Mouse (Mus musculus) stomach, postnatal 0 days (tissue): Measurements from ENCODE around the gene Nrbp1. TPM values are rescaled to one million over a fixed set of nuclear protein-coding genes. Genes with fewer than 3 reads are reported as not detected.

Source experiments
- ATAC-seq: fragments of 200-750 bp; cut with Nextera tagmentation; 2 replicates; pipeline ENCODE4 v1.8.0; 2017; ENCODE audit not compliant: low FRiP score, low TSS enrichment
- DNase-seq: peaks from one replicate; pipeline ENCODE4 v3.0.0-alpha.2; 2016; ENCODE audit warnings: low spot score
- H3K27ac ChIP-seq: fragments of 300-500 bp; sonication (generic); replicated peaks from 2 replicates; pipeline ENCODE4 v1.5.1; 2014; ENCODE audit warnings: mild to moderate bottlenecking, control low read depth
- H3K27me3 ChIP-seq: fragments of 300-500 bp; sonication (generic); 2 replicates; pipeline ENCODE4 v1.6.1; 2014; ENCODE audit warnings: low read length; ENCODE audit not compliant: control insufficient read depth, insufficient read depth
- H3K36me3 ChIP-seq: fragments of 300-500 bp; sonication (generic); 2 replicates; pipeline ENCODE4 v1.6.1; 2014; ENCODE audit warnings: low read length, mixed read lengths; ENCODE audit not compliant: control insufficient read depth, insufficient read depth
- H3K4me1 ChIP-seq: fragments of 300-500 bp; sonication (generic); replicated peaks from 2 replicates; pipeline ENCODE4 v1.6.1; 2014; ENCODE audit warnings: antibody characterized with exemption; ENCODE audit not compliant: control insufficient read depth, insufficient read depth
- H3K4me2 ChIP-seq: fragments of 300-500 bp; sonication (generic); replicated peaks from 2 replicates; pipeline ENCODE4 v1.6.1; 2014; ENCODE audit warnings: low read depth, mild to moderate bottlenecking, control low read depth, moderate library complexity
- H3K4me3 ChIP-seq: fragments of 300-500 bp; sonication (generic); 2 replicates; pipeline ENCODE4 v1.5.1; 2014; ENCODE audit warnings: low read depth, low read length, control low read depth
- H3K9ac ChIP-seq: fragments of 300-500 bp; sonication (generic); 2 replicates; pipeline ENCODE4 v1.6.1; 2014; ENCODE audit warnings: mild to moderate bottlenecking, low read length, control low read depth, mixed read lengths
- H3K9me3 ChIP-seq: fragments of 300-500 bp; sonication (generic); 2 replicates; pipeline ENCODE4 v1.6.1; 2016; ENCODE audit warnings: low read length; ENCODE audit not compliant: control insufficient read depth
- CTCF ChIP-seq: IDR thresholded peaks from 2 replicates; pipeline ENCODE4 v1.5.1; 2016; ENCODE audit warnings: antibody characterized with exemption, low read depth, mild to moderate bottlenecking, moderate library complexity
- EP300 ChIP-seq: optimal IDR thresholded peaks from 2 replicates; pipeline ENCODE3; 2016; ENCODE audit warnings: antibody characterized with exemption
- WGBS: fragments of 180-500 bp; shearing (Covaris S2); extraction: QIAGEN DNeasy Blood & Tissue Kit; methylation state at CpG from one replicate; pipeline ENCODE4 v1.1.7; 2014; 5-methylcytosine and 5-hydroxymethylcytosine counted together
- polyA plus RNA-seq: library from polyadenylated mRNA; unstranded; fragments of >200 nt; fragmentation: Nextera tagmentation; extraction: Ambion mirVana; gene quantifications from 2 replicates; pipeline ENCODE4 v1.2.1, GENCODE M21; 2015

The Nrbp1 gene
- polyA plus RNA-seq, 1 experiment from 2014 or later: 95.3 TPM

- H3K4me3 ChIP-seq: peak overlapping the region; percentile 41
- peak overlapping the region; percentile 54 for H3K4me2 ChIP-seq
- H3K4me1 ChIP-seq: no peaks in the 10 kb centered on the region
- H3K27ac ChIP-seq: peak overlapping the region; percentile 84
- H3K9me3 ChIP-seq: no peaks in the 10 kb centered on the region
- 47% methylated on average over 10 of the region's 10 CpGs for WGBS
- peak overlapping the region; percentile 48 for H3K9ac ChIP-seq
- TF ChIP-seq EP300 (no peak), CTCF (0 out of 2 replicates have a peak, but pooled peaks have one; percentile 3)
- H3K36me3 ChIP-seq: peaks cover 30% of the 10 kb centered on the region
- DNase-seq: peak; percentile 36
- no peaks in the 10 kb centered on the region for H3K27me3 ChIP-seq
- ATAC-seq: no peak
These were observed 11.5 kb downstream of the Nrbp1 start for GRCm38 (mm10) chr5:31252151-31252550.

DNA sequence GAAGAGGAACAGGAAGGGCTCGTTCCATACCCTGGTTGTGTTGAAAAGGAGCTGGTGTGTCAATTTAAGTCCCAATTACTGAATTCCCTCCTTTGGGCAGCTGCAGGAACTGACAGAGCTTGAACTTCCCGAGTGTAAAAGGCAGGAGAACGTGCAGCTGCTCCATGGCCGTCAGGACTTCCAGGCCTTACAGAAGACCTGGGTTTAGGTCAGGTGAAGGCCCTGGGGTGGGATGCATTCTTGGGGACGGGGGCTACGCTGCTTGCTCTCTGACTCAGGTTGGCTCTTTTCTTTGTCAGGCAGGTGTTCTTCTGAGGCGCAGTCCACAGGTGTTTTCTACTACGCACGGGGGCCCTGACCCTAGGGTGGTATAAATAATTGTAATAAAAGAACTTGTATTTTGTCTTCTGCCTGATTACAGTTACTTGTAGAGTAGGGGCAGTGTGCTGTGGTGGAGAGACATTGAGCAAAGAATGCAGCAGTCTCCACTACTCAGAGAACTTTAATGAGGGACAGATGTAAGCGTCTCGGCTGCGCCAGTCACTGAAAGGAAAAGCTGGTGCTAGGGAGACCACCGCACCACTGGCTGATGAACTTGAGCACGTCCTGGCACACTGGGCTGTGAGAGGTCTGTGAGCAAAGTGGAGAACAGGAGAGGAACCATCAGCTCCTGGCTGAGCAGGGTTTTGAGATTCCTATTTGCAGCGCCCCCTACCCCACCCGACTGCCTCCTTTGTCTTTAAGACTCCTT, 12.3 kb downstream of the Nrbp1 start:
- Histone ChIP-seq H3K27ac (peak overlapping the region; percentile 84), H3K4me2 (peak overlapping the region; percentile 54), H3K4me3 (peak overlapping the region; percentile 41; the same call in 1 of the 2 replicates), H3K9ac (no peak overlapping the region; the same call in 1 of the 2 replicates), H3K9me3 (no peaks in the 10 kb centered on the region), H3K27me3 (no peaks in the 10 kb centered on the region), H3K4me1 (no peaks in the 10 kb centered on the region), H3K36me3 (peaks cover 27% of the 10 kb centered on the region)
- TF ChIP-seq EP300 (no peak), CTCF (peak; percentile 18; the same call in 1 of the 2 replicates)
- no peak for DNase-seq
- WGBS: 61% methylated on average over 16 of the region's 16 CpGs
- ATAC-seq: no peak

DNA sequence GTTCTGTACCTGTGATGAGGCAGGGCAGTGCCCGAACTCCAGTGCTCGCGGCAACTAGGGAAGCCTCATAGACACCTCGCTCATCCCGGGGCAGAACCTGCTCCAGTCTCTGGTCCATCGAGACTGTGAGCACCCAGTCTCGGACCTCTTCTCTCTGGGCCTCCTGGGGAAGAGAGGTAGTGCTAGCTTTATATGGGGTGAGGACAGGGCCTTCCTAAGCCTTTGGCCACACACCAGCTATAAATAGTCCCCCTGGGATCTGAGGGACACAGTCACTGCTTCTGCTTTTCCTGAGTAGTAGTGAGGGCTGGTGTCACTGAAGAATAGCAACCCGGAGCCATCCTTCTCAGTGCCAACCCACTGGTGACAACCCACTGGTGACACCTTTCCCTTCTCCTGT, 13.1 kb downstream of the Nrbp1 start:
- no peak for ATAC-seq
- H3K4me1 ChIP-seq: no peaks in the 10 kb centered on the region
- no peaks in the 10 kb centered on the region for H3K9me3 ChIP-seq
- 86% methylated on average over 8 of the region's 8 CpGs for WGBS
- peaks cover 24% of the 10 kb centered on the region for H3K36me3 ChIP-seq
- peak overlapping the region; percentile 82 for H3K27ac ChIP-seq
- DNase-seq: no peak
- H3K9ac ChIP-seq: no peak overlapping the region
- no peaks in the 10 kb centered on the region for H3K27me3 ChIP-seq
- TF ChIP-seq CTCF (no peak), EP300 (no peak)
- H3K4me2 ChIP-seq: peak overlapping the region; percentile 38
- no peak overlapping the region for H3K4me3 ChIP-seq

GRCm38 (mm10) chr5:31254452-31254851, 13.8 kb downstream of the Nrbp1 start:
- 31% methylated on average over 7 of the region's 7 CpGs for WGBS
- 0 out of 2 replicates have a peak overlapping the region, but pooled peaks have one; percentile 13 for H3K9ac ChIP-seq
- DNase-seq (peak; percentile 89), ATAC-seq (peak; percentile 66)
- peak overlapping the region; percentile 82 for H3K27ac ChIP-seq
- H3K36me3 ChIP-seq: peaks cover 19% of the 10 kb centered on the region
- TF ChIP-seq CTCF: no peak
- no peak for TF ChIP-seq EP300
- no peak overlapping the region for H3K4me3 ChIP-seq
- H3K4me2 ChIP-seq: peak overlapping the region; percentile 38
- no peaks in the 10 kb centered on the region for H3K9me3 ChIP-seq
- no peaks in the 10 kb centered on the region for H3K27me3 ChIP-seq
- no peaks in the 10 kb centered on the region for H3K4me1 ChIP-seq

GRCm38 (mm10) chr5:31254901-31255300, 14.2 kb downstream of the Nrbp1 start:
- Histone ChIP-seq H3K9ac (no peak overlapping the region), H3K4me1 (no peaks in the 10 kb centered on the region), H3K36me3 (peaks cover 18% of the 10 kb centered on the region), H3K27me3 (no peaks in the 10 kb centered on the region), H3K4me2 (0 out of 2 replicates have a peak overlapping the region, but pooled peaks have one; percentile 1), H3K4me3 (no peak overlapping the region), H3K27ac (peak overlapping the region; percentile 42), H3K9me3 (no peaks in the 10 kb centered on the region)
- 69% methylated on average over 8 of the region's 8 CpGs for WGBS
- no peak for DNase-seq
- ATAC-seq: no peak
- TF ChIP-seq EP300: no peak
- no peak for TF ChIP-seq CTCF

GRCm38 (mm10) chr5:31255381-31255780, 14.7 kb downstream of the Nrbp1 start:
- H3K27me3 ChIP-seq: no peaks in the 10 kb centered on the region
- H3K4me1 ChIP-seq: no peaks in the 10 kb centered on the region
- H3K4me2 ChIP-seq: no peak overlapping the region
- H3K4me3 ChIP-seq: no peak overlapping the region
- no peaks in the 10 kb centered on the region for H3K9me3 ChIP-seq
- DNase-seq: no peak
- peak overlapping the region; percentile 42 for H3K27ac ChIP-seq
- no peak for ATAC-seq
- no peak overlapping the region for H3K9ac ChIP-seq
- H3K36me3 ChIP-seq: peaks cover 20% of the 10 kb centered on the region
- WGBS: 95% methylated on average over 2 of the region's 2 CpGs
- TF ChIP-seq CTCF: no peak
- no peak for TF ChIP-seq EP300
